Mouse (Mus musculus): ENCODE data around the gene Aqp3.

- no peak for TF ChIP-seq CTCF (IDR thresholded peaks at IDR 0.05; ENCODE audit: control insufficient read depth, insufficient read depth, insufficient replicate concordance, low read depth, low read length)
- TF ChIP-seq POLR2A (IDR thresholded peaks at IDR 0.05; ENCODE audit: control insufficient read depth, low read depth, low read length): no peak
These were observed 10.3 kb downstream of the Aqp3 start for GRCm38 (mm10) chr4:41087459-41088298.
